Mouse (Mus musculus): Measurements from ENCODE around the gene Hdac9. TPM values are rescaled to one million over a fixed set of nuclear protein-coding genes. Genes with fewer than 3 reads are reported as not detected.

Hdac9 gene
- polyA plus RNA-seq (2015; fragmentation: Nextera tagmentation; extraction: Ambion mirVana), result 1.1 and 1.9 TPM in 2 replicates

DNA sequence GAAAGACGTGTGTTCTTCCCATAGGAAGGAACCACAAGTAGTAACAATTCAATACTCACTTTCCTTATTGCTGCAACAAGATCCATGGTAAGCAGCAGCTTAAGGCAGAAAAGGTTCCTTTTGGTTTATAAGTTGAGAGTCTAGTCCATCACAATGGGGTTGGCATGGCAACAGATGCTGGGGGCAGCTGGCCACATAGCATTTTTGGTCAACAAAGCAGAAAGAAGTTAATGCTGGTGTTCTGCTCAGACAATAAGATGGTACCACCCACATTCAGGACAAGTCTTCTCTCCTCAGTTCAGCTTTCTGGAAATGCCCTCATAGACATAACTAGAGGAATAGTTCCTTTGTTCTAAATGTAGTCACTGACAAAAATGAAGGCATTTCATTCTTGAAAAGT, at the start of gene Hdac9:
TSS of gene Hdac9 (minus strand) at position 101 of the 400 bp plus-strand sequence.

Other genes starting within 250 kb of the Hdac9 start
- gene Prps1l1, start 67.7 kb upstream of the Hdac9 start, polyA plus RNA-seq (2015; fragmentation: Nextera tagmentation; extraction: Ambion mirVana), result not detected in 2 replicates
- 16.1 and 18.8 TPM in 2 replicates for gene Snx13, start 130.1 kb upstream of the Hdac9 start, polyA plus RNA-seq (2015; fragmentation: Nextera tagmentation; extraction: Ambion mirVana)